Mouse (Mus musculus) lung, embryonic 15.5 days (tissue): ENCODE data around the gene Ypel3. TPM values are rescaled to one million over a fixed set of nuclear protein-coding genes. Genes with fewer than 3 reads are reported as not detected.
"Not testable (repeated sequence)": the region's sequence is repeated elsewhere in the genome, so short reads cannot be mapped to it uniquely, and the experiment has no call there.

ENCODE experiments used
- ATAC-seq: fragments of 200-750 bp; cut with Nextera tagmentation; 2 replicates; pipeline ENCODE4 v1.8.0; 2017; ENCODE audit warnings: moderate number of reproducible peaks, borderline replicate concordance; ENCODE audit not compliant: low FRiP score, low TSS enrichment; ENCODE audit errors: extremely low read depth
- H3K27ac ChIP-seq: fragments of 300-500 bp; sonication (generic); 2 replicates; pipeline ENCODE4 v1.5.1; 2015; ENCODE audit warnings: moderate library complexity, mild to moderate bottlenecking, inconsistent platforms
- H3K27me3 ChIP-seq: fragments of 300-500 bp; sonication (generic); 2 replicates; pipeline ENCODE4 v1.6.1; 2015; ENCODE audit warnings: inconsistent platforms
- H3K36me3 ChIP-seq: fragments of 300-500 bp; sonication (generic); 2 replicates; pipeline ENCODE4 v1.6.1; 2015; ENCODE audit warnings: inconsistent platforms
- H3K4me1 ChIP-seq: fragments of 300-500 bp; sonication (generic); 2 replicates; pipeline ENCODE4 v1.6.1; 2015; ENCODE audit warnings: inconsistent platforms
- H3K4me2 ChIP-seq: fragments of 300-500 bp; sonication (generic); 2 replicates; pipeline ENCODE4 v1.6.1; 2015; ENCODE audit warnings: inconsistent platforms, mild to moderate bottlenecking, moderate library complexity
- H3K4me3 ChIP-seq: fragments of 300-500 bp; sonication (generic); 2 replicates; pipeline ENCODE4 v1.5.1; 2015; ENCODE audit warnings: mild to moderate bottlenecking, inconsistent platforms
- H3K9ac ChIP-seq: fragments of 300-500 bp; sonication (generic); 2 replicates; pipeline ENCODE4 v1.6.1; 2015; ENCODE audit warnings: inconsistent platforms
- H3K9me3 ChIP-seq: fragments of 300-500 bp; sonication (generic); 2 replicates; pipeline ENCODE4 v1.6.1; 2016; ENCODE audit warnings: inconsistent platforms
- WGBS: fragments of 180-500 bp; shearing (Covaris S2); methylation state at CpG from one replicate; pipeline ENCODE4 v1.1.7; 2015; 5-methylcytosine and 5-hydroxymethylcytosine counted together
- polyA plus RNA-seq: library from polyadenylated mRNA; unstranded; fragments of >200 nt; fragmentation: Nextera tagmentation; extraction: Ambion mirVana; gene quantifications from 2 replicates; pipeline ENCODE4 v1.2.1, GENCODE M21; 2015

The Ypel3 gene
- polyA plus RNA-seq, 1 experiment from 2014 or later, result 96.2 TPM

GRCm38 (mm10) chr7:126767001-126767400 lies 9.8 kb upstream of the Ypel3 start:
- H3K9ac ChIP-seq, result no peak overlapping the region
- no peaks in the 10 kb centered on the region for H3K9me3 ChIP-seq
- H3K27ac ChIP-seq, result no peak overlapping the region
- no peak overlapping the region for H3K4me2 ChIP-seq
- no peaks in the 10 kb centered on the region for H3K27me3 ChIP-seq
- peaks cover 92% of the 10 kb centered on the region for H3K36me3 ChIP-seq
- H3K4me1 ChIP-seq, result peaks cover 13% of the 10 kb centered on the region
- no peak overlapping the region for H3K4me3 ChIP-seq
- 91% methylated on average over 8 of the region's 8 CpGs for WGBS
- ATAC-seq, result no peak

- Histone ChIP-seq H3K4me1 (peaks cover 8% of the 10 kb centered on the region), H3K9ac (no peak overlapping the region), H3K4me2 (no peak overlapping the region), H3K9me3 (no peaks in the 10 kb centered on the region), H3K27me3 (no peaks in the 10 kb centered on the region), H3K27ac (no peak overlapping the region), H3K36me3 (peaks cover 72% of the 10 kb centered on the region), H3K4me3 (no peak overlapping the region)
- 78% methylated on average over 12 of the region's 12 CpGs for WGBS
- no peak for ATAC-seq
Observed at GRCm38 (mm10) chr7:126770784-126771183, 6.0 kb upstream of the Ypel3 start.

GRCm38 (mm10) chr7:126773351-126773750 lies 3.4 kb upstream of the Ypel3 start:
- Histone ChIP-seq H3K27me3 (no peaks in the 10 kb centered on the region), H3K4me1 (peaks cover 28% of the 10 kb centered on the region), H3K9me3 (no peaks in the 10 kb centered on the region), H3K4me3 (no peak overlapping the region), H3K9ac (no peak overlapping the region), H3K4me2 (no peak overlapping the region), H3K27ac (no peak overlapping the region), H3K36me3 (peaks cover 48% of the 10 kb centered on the region)
- no peak for ATAC-seq
- 91% methylated on average over 2 of the region's 2 CpGs for WGBS

- peaks cover 36% of the 10 kb centered on the region for H3K36me3 ChIP-seq
- 67% methylated on average over 2 of the region's 2 CpGs for WGBS
- H3K9me3 ChIP-seq, result no peaks in the 10 kb centered on the region
- no peak for ATAC-seq
- no peaks in the 10 kb centered on the region for H3K27me3 ChIP-seq
- peaks cover 38% of the 10 kb centered on the region for H3K4me1 ChIP-seq
- no peak overlapping the region for H3K4me3 ChIP-seq
- H3K27ac ChIP-seq, result no peak overlapping the region
- no peak overlapping the region for H3K4me2 ChIP-seq
- no peak overlapping the region for H3K9ac ChIP-seq
Observed at GRCm38 (mm10) chr7:126774463-126774862, 2.3 kb upstream of the Ypel3 start.

GRCm38 (mm10) chr7:126775185-126775977 lies 1.4 kb upstream of the Ypel3 start:
- H3K27ac ChIP-seq, result peak overlapping the region; percentile 84; the same call in 1 of the 2 replicates
- ATAC-seq, result no peak
- no peaks in the 10 kb centered on the region for H3K27me3 ChIP-seq
- WGBS, result 74% methylated on average over 10 of the region's 10 CpGs
- peaks cover 47% of the 10 kb centered on the region for H3K4me1 ChIP-seq
- peaks cover 27% of the 10 kb centered on the region for H3K36me3 ChIP-seq
- no peak overlapping the region for H3K4me2 ChIP-seq
- 0 out of 2 replicates have a peak overlapping the region, but pooled peaks have one; percentile 77 for H3K4me3 ChIP-seq
- H3K9me3 ChIP-seq, result no peaks in the 10 kb centered on the region
- no peak overlapping the region for H3K9ac ChIP-seq

GRCm38 (mm10) chr7:126775978-126776234 lies 849 bp upstream of the Ypel3 start:
- H3K27ac ChIP-seq, result peak overlapping the region; percentile 84
- ATAC-seq, result no peak
- peaks cover 51% of the 10 kb centered on the region for H3K4me1 ChIP-seq
- peaks cover 23% of the 10 kb centered on the region for H3K36me3 ChIP-seq
- no peak overlapping the region for H3K9ac ChIP-seq
- WGBS, result 54% methylated on average over 3 of the region's 3 CpGs
- no peaks in the 10 kb centered on the region for H3K9me3 ChIP-seq
- H3K4me3 ChIP-seq, result peak overlapping the region; percentile 77; the same call in 1 of the 2 replicates
- no peaks in the 10 kb centered on the region for H3K27me3 ChIP-seq
- H3K4me2 ChIP-seq, result peak overlapping the region; percentile 95

GRCm38 (mm10) chr7:126777476-126777875 lies 721 bp downstream of the Ypel3 start:
- Histone ChIP-seq H3K27me3 (no peaks in the 10 kb centered on the region), H3K36me3 (peaks cover 9% of the 10 kb centered on the region; the same call in 1 of the 2 replicates), H3K4me2 (peak overlapping the region; percentile 95), H3K4me3 (peak overlapping the region; percentile 77), H3K9me3 (no peaks in the 10 kb centered on the region), H3K4me1 (peaks cover 60% of the 10 kb centered on the region), H3K9ac (peak overlapping the region; percentile 84), H3K27ac (peak overlapping the region; percentile 84)
- 39% methylated on average over 10 of the region's 10 CpGs for WGBS
- no peak for ATAC-seq

GRCm38 (mm10) chr7:126778147-126778546 lies 1.4 kb downstream of the Ypel3 start:
- H3K4me3 ChIP-seq, result peak overlapping the region; percentile 77; the same call in 1 of the 2 replicates

GRCm38 (mm10) chr7:126779101-126779500 lies 2.3 kb downstream of the Ypel3 start:
- not testable (repeated sequence) for H3K9ac ChIP-seq, H3K27me3 ChIP-seq, H3K4me2 ChIP-seq, H3K4me3 ChIP-seq, ATAC-seq, H3K9me3 ChIP-seq, H3K36me3 ChIP-seq
- 85% methylated on average over 7 of the region's 7 CpGs for WGBS
- Histone ChIP-seq H3K27ac (peak overlapping the region; percentile 39; the same call in 1 of the 2 replicates), H3K4me1 (peaks cover 60% of the 10 kb centered on the region)

More at GRCm38 (mm10) chr7:126778147-126778546, 1.4 kb downstream of the Ypel3 start:
- Histone ChIP-seq H3K9me3 (no peaks in the 10 kb centered on the region), H3K4me1 (peaks cover 60% of the 10 kb centered on the region), H3K4me2 (peak overlapping the region; percentile 95), H3K9ac (peak overlapping the region; percentile 84; the same call in 1 of the 2 replicates), H3K27me3 (no peaks in the 10 kb centered on the region), H3K27ac (peak overlapping the region; percentile 84; the same call in 1 of the 2 replicates), H3K36me3 (peaks cover 8% of the 10 kb centered on the region; the same call in 1 of the 2 replicates)
- WGBS, result 75% methylated on average over 3 of the region's 3 CpGs
- no peak for ATAC-seq

GRCm38 (mm10) chr7:126779983-126780970 lies 3.5 kb downstream of the Ypel3 start:
- Histone ChIP-seq H3K9ac (peak overlapping the region; percentile 45), H3K27me3 (no peaks in the 10 kb centered on the region), H3K4me1 (peaks cover 56% of the 10 kb centered on the region), H3K36me3 (peaks cover 18% of the 10 kb centered on the region), H3K4me2 (peak overlapping the region; percentile 87), H3K4me3 (peak overlapping the region; percentile 40), H3K9me3 (no peaks in the 10 kb centered on the region), H3K27ac (peak overlapping the region; percentile 39)
- ATAC-seq, result peak; percentile 62; the same call in 1 of the 2 replicates
- under 1% methylated on average over 21 of the region's 21 CpGs for WGBS

GRCm38 (mm10) chr7:126780971-126781635 lies 4.3 kb downstream of the Ypel3 start, which contains the start of gene Tbx6:
TSS of gene Tbx6 (plus strand) at chr7:126781483.
- Histone ChIP-seq H3K27ac (peak within 1 kb of the TSS; percentile 39), H3K9ac (peak within 1 kb of the TSS; percentile 45), H3K4me3 (peak within 1 kb of the TSS; percentile 40), H3K4me1 (peaks cover 49% of the 10 kb centered on the region), H3K9me3 (no peaks in the 10 kb centered on the region), H3K27me3 (no peaks in the 10 kb centered on the region), H3K4me2 (peak within 1 kb of the TSS; percentile 87), H3K36me3 (peaks cover 26% of the 10 kb centered on the region)
- 6% methylated on average over 21 of the region's 22 CpGs for WGBS
- no peak for ATAC-seq
